22 mouse cellular contexts compared by ENCODE assay signal in genomic region chr17:4921121-4921520, GRCm38 (mm10).
DNase-seq lines count a peak whose midpoint lies in the region; ATAC-seq lines count a peak whose summit lies in the region.
"Had no signal": no experiment of that assay in that cellular context is flagged by ENCODE, and none has a peak within 500 bp of the region (broad histone marks: within the 10 kb centered on the region; RNA-seq: fewer than 3 reads in every experiment).

No protein-coding gene starts in this region.

- 82% methylated on average over 7 of the region's 7 CpGs for WGBS in embryonic facial prominence, embryonic 10.5 days
- 75% methylated on average over 7 of the region's 7 CpGs for WGBS in intestine, embryonic 16.5 days
- 72% methylated on average over 7 of the region's 7 CpGs for WGBS in kidney, embryonic 16.5 days
- 82% methylated on average over 7 of the region's 7 CpGs for WGBS in limb, embryonic 11.5 days
- WGBS in hindbrain, embryonic 12.5 days, result 74% methylated on average over 7 of the region's 7 CpGs
- WGBS in hindbrain, embryonic 13.5 days, result 79% methylated on average over 7 of the region's 7 CpGs

- H3K9me3 ChIP-seq in embryonic facial prominence, embryonic 10.5 days, result no peaks in the 10 kb centered on the region
- no peaks in the 10 kb centered on the region for H3K9me3 ChIP-seq in intestine, embryonic 16.5 days (ENCODE audit: control insufficient read depth, low read length)
- no peaks in the 10 kb centered on the region for H3K9me3 ChIP-seq in kidney, embryonic 16.5 days (ENCODE audit: low read length)
- no peaks in the 10 kb centered on the region for H3K9me3 ChIP-seq in limb, embryonic 11.5 days (ENCODE audit: control insufficient read depth, low read length)
- H3K9me3 ChIP-seq in hindbrain, embryonic 12.5 days (replicated peaks), result no peaks in the 10 kb centered on the region
- no peaks in the 10 kb centered on the region for H3K9me3 ChIP-seq in hindbrain, embryonic 13.5 days
- H3K9me3 ChIP-seq: forebrain, embryonic 12.5 days; heart, embryonic 13.5 days; limb, embryonic 15.5 days; midbrain, embryonic 13.5 days; stomach, embryonic 15.5 days had no signal

- H3K27ac ChIP-seq in embryonic facial prominence, embryonic 10.5 days (replicated peaks), result no peak overlapping the region
- H3K27ac ChIP-seq in intestine, embryonic 16.5 days (ENCODE audit: low read length), result no peak overlapping the region
- no peak overlapping the region for H3K27ac ChIP-seq in kidney, embryonic 16.5 days (ENCODE audit: low read length)
- H3K27ac ChIP-seq in limb, embryonic 11.5 days (replicated peaks; ENCODE audit: low read depth, low read length), result no peak overlapping the region
- no peak overlapping the region for H3K27ac ChIP-seq in hindbrain, embryonic 12.5 days
- H3K27ac ChIP-seq in hindbrain, embryonic 13.5 days, result no peak overlapping the region
- H3K27ac ChIP-seq: forebrain, embryonic 12.5 days; heart, embryonic 13.5 days; hindbrain, postnatal 0 days; limb, embryonic 15.5 days; midbrain, embryonic 13.5 days; stomach, embryonic 15.5 days had no signal

- no peak overlapping the region for H3K9ac ChIP-seq in intestine, embryonic 16.5 days (ENCODE audit: low read depth, low read length)
- H3K9ac ChIP-seq in kidney, embryonic 16.5 days (replicated peaks; ENCODE audit: low read length), result no peak overlapping the region
- no peak overlapping the region for H3K9ac ChIP-seq in limb, embryonic 11.5 days (ENCODE audit: low read length)
- no peak overlapping the region for H3K9ac ChIP-seq in hindbrain, embryonic 12.5 days
- no peak overlapping the region for H3K9ac ChIP-seq in hindbrain, embryonic 13.5 days
- H3K9ac ChIP-seq: forebrain, embryonic 12.5 days; heart, embryonic 13.5 days; limb, embryonic 15.5 days; liver, postnatal 0 days; midbrain, embryonic 13.5 days; stomach, embryonic 15.5 days had no signal

- H3K4me3 ChIP-seq in embryonic facial prominence, embryonic 10.5 days, result no peak overlapping the region
- no peak overlapping the region for H3K4me3 ChIP-seq in intestine, embryonic 16.5 days (ENCODE audit: low read length)
- H3K4me3 ChIP-seq in kidney, embryonic 16.5 days (ENCODE audit: low read length), result no peak overlapping the region
- H3K4me3 ChIP-seq in limb, embryonic 11.5 days (ENCODE audit: low read depth, low read length), result no peak overlapping the region
- no peak overlapping the region for H3K4me3 ChIP-seq in hindbrain, embryonic 12.5 days
- no peak overlapping the region for H3K4me3 ChIP-seq in hindbrain, embryonic 13.5 days
- H3K4me3 ChIP-seq: forebrain, embryonic 12.5 days; heart, embryonic 13.5 days; limb, embryonic 15.5 days; midbrain, embryonic 13.5 days; myocyte; stomach, embryonic 15.5 days had no signal

- peak; percentile 69 for ATAC-seq in intestine, embryonic 16.5 days
- ATAC-seq in kidney, embryonic 16.5 days (ENCODE audit: low FRiP score, low TSS enrichment), result peak; percentile 31; the same call in 1 of the 2 replicates
- ATAC-seq in limb, embryonic 11.5 days (ENCODE audit: insufficient number of reproducible peaks, low FRiP score, low TSS enrichment, low read depth), result no peak
- no peak for ATAC-seq in hindbrain, embryonic 12.5 days (ENCODE audit: low FRiP score)
- ATAC-seq in hindbrain, embryonic 13.5 days (ENCODE audit: low FRiP score), result no peak
- ATAC-seq: hindbrain, postnatal 0 days; liver, postnatal 0 days; midbrain, embryonic 13.5 days had no signal

- no peak overlapping the region for H3K4me2 ChIP-seq in intestine, embryonic 16.5 days (ENCODE audit: low read depth, low read length)
- H3K4me2 ChIP-seq in kidney, embryonic 16.5 days (replicated peaks; ENCODE audit: low read depth, low read length), result no peak overlapping the region
- no peak overlapping the region for H3K4me2 ChIP-seq in limb, embryonic 11.5 days (ENCODE audit: low read depth, severe bottlenecking)
- H3K4me2 ChIP-seq in hindbrain, embryonic 12.5 days (replicated peaks), result no peak overlapping the region
- no peak overlapping the region for H3K4me2 ChIP-seq in hindbrain, embryonic 13.5 days
- H3K4me2 ChIP-seq: forebrain, embryonic 12.5 days; heart, embryonic 13.5 days; limb, embryonic 15.5 days; midbrain, embryonic 13.5 days; stomach, embryonic 15.5 days had no signal

- no peaks in the 10 kb centered on the region for H3K27me3 ChIP-seq in embryonic facial prominence, embryonic 10.5 days (replicated peaks; ENCODE audit: low read depth, poor library complexity, severe bottlenecking)
- no peaks in the 10 kb centered on the region for H3K27me3 ChIP-seq in intestine, embryonic 16.5 days (replicated peaks; ENCODE audit: control insufficient read depth, insufficient read depth, low read length)
- no peaks in the 10 kb centered on the region for H3K27me3 ChIP-seq in kidney, embryonic 16.5 days (ENCODE audit: insufficient read depth, low read length)
- H3K27me3 ChIP-seq in limb, embryonic 11.5 days (ENCODE audit: control insufficient read depth, insufficient read depth, low read length), result no peaks in the 10 kb centered on the region
- H3K27me3 ChIP-seq in hindbrain, embryonic 12.5 days, result no peaks in the 10 kb centered on the region
- no peaks in the 10 kb centered on the region for H3K27me3 ChIP-seq in hindbrain, embryonic 13.5 days
- H3K27me3 ChIP-seq: forebrain, embryonic 12.5 days; heart, embryonic 13.5 days; limb, embryonic 15.5 days; midbrain, embryonic 13.5 days; stomach, embryonic 15.5 days had no signal

- H3K4me1 ChIP-seq in embryonic facial prominence, embryonic 10.5 days, result no peaks in the 10 kb centered on the region
- H3K4me1 ChIP-seq in intestine, embryonic 16.5 days (ENCODE audit: control insufficient read depth, insufficient read depth, low read length), result no peaks in the 10 kb centered on the region; the same call in none of the 2 replicates
- 0 out of 2 replicates have a peak, but pooled peaks cover 3% of the 10 kb centered on the region for H3K4me1 ChIP-seq in kidney, embryonic 16.5 days (ENCODE audit: insufficient read depth, low read length)
- no peaks in the 10 kb centered on the region for H3K4me1 ChIP-seq in limb, embryonic 11.5 days (ENCODE audit: control insufficient read depth, insufficient read depth, low read length)
- H3K4me1 ChIP-seq in hindbrain, embryonic 12.5 days, result no peaks in the 10 kb centered on the region
- no peaks in the 10 kb centered on the region for H3K4me1 ChIP-seq in hindbrain, embryonic 13.5 days (replicated peaks)
- H3K4me1 ChIP-seq: forebrain, embryonic 12.5 days; limb, embryonic 15.5 days; midbrain, embryonic 13.5 days; stomach, embryonic 15.5 days had no signal

- peak; percentile 3 for DNase-seq in embryonic facial prominence, embryonic 10.5 days (ENCODE audit: low spot score)
- DNase-seq in limb, embryonic 11.5 days (ENCODE audit: low spot score), result peak; percentile 4
- DNase-seq in c-Kit-positive CD71-positive TER-119-positive erythroid progenitor cells, embryonic 14.5 days (ENCODE audit: low spot score), result no peak
- DNase-seq: adrenal gland, postnatal 25 days; cerebellum, adult 2 months; gastrocnemius, postnatal 10 days; heart, adult 18-20 months; liver, postnatal 0 days; lung, postnatal 10 days; right cerebral cortex, postnatal 25 days; thymus, postnatal 14 days had no signal

- H3K36me3 ChIP-seq in embryonic facial prominence, embryonic 10.5 days (replicated peaks), result no peaks in the 10 kb centered on the region
- no peaks in the 10 kb centered on the region for H3K36me3 ChIP-seq in intestine, embryonic 16.5 days (ENCODE audit: control insufficient read depth, insufficient read depth, low read length)
- no peaks in the 10 kb centered on the region for H3K36me3 ChIP-seq in kidney, embryonic 16.5 days (ENCODE audit: insufficient read depth, low read length)
- H3K36me3 ChIP-seq in limb, embryonic 11.5 days (ENCODE audit: control insufficient read depth, insufficient read depth, low read length), result no peaks in the 10 kb centered on the region
- no peaks in the 10 kb centered on the region for H3K36me3 ChIP-seq in hindbrain, embryonic 12.5 days
- no peaks in the 10 kb centered on the region for H3K36me3 ChIP-seq in hindbrain, embryonic 13.5 days
- H3K36me3 ChIP-seq: forebrain, embryonic 12.5 days; heart, embryonic 13.5 days; limb, embryonic 15.5 days; midbrain, embryonic 13.5 days; stomach, embryonic 15.5 days had no signal

Comparison
In these comparisons a context has a peak if more than half of its experiments do, and no peak if none do; other contexts are left out.
1. ATAC-seq: peak in intestine, embryonic 16.5 days (single experiment) and kidney, embryonic 16.5 days (single experiment); none in limb, embryonic 11.5 days (single experiment), hindbrain, embryonic 12.5 days (single experiment) and hindbrain, embryonic 13.5 days (single experiment).